9 mouse cellular contexts compared by ENCODE assay signal in the genomic region with DNA sequence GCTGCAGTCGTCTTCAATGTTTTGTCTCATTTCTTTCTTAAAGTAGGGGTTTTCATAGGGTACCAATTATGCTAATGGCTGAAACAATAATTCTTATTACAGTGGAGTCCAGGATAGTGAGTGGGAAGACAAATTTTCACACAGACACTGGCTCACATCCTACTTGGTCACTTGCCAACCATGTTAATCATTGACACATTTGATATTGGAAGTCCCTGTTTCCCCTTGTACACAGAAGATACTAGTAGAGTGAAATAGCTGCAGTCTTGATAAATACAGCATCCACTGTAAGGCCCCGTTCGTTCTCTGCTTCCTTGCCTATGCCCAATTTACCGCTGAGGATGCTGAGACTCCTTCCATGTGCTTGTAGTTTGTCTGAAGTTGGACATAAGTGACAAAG. TPM values are rescaled to one million over a fixed set of nuclear protein-coding genes. Genes with fewer than 3 reads are reported as not detected.
DNase-seq lines count a peak whose midpoint lies in the region; ATAC-seq and TF ChIP-seq lines count a peak whose summit lies in the region.
"Had no signal": no experiment of that assay in that cellular context is flagged by ENCODE, and none has a peak within 500 bp of the region (broad histone marks: within the 10 kb centered on the region; RNA-seq: fewer than 3 reads in every experiment).

No protein-coding gene starts in this region.

- no peaks in the 10 kb centered on the region for H3K27me3 ChIP-seq in heart, embryonic 14.5 days (ENCODE audit: control insufficient read depth, insufficient read depth, low read length)
- H3K27me3 ChIP-seq in intestine, postnatal 0 days (replicated peaks; ENCODE audit: control insufficient read depth, insufficient read depth, low read length) = no peaks in the 10 kb centered on the region
- no peaks in the 10 kb centered on the region for H3K27me3 ChIP-seq in lung, postnatal 0 days (replicated peaks; ENCODE audit: insufficient read depth, low read length)

- H3K27ac ChIP-seq in heart, embryonic 14.5 days (replicated peaks in 1 of 2; ENCODE audit: control insufficient read depth in 1 of 2, insufficient read depth in 1 of 2, low read depth in 2 of 2, low read length in 2 of 2) = peak overlapping the region; percentile 32 to 34; a peak in 3 of 4 replicates
- no peak overlapping the region for H3K27ac ChIP-seq in intestine, postnatal 0 days (ENCODE audit: low read depth, low read length)
- H3K27ac ChIP-seq in lung, postnatal 0 days (ENCODE audit: low read length) = peak overlapping the region; percentile 32; the same call in 1 of the 2 replicates

- H3K9me3 ChIP-seq in heart, embryonic 14.5 days (ENCODE audit: control insufficient read depth, low read length) = no peaks in the 10 kb centered on the region
- H3K9me3 ChIP-seq in intestine, postnatal 0 days (ENCODE audit: control insufficient read depth) = no peaks in the 10 kb centered on the region
- no peaks in the 10 kb centered on the region for H3K9me3 ChIP-seq in lung, postnatal 0 days (ENCODE audit: low read length)

- TF ChIP-seq EP300 in lung, postnatal 0 days (IDR thresholded peaks at IDR 0.05) = no peak

- no peak for ATAC-seq in heart, embryonic 14.5 days (ENCODE audit: insufficient number of reproducible peaks, insufficient read depth, low FRiP score, low read depth)
- ATAC-seq in intestine, postnatal 0 days = no peak
- no peak for ATAC-seq in lung, postnatal 0 days

- H3K9ac ChIP-seq in heart, embryonic 14.5 days (ENCODE audit: low read length) = peak overlapping the region; percentile 94
- H3K9ac ChIP-seq in intestine, postnatal 0 days (ENCODE audit: low read depth, low read length) = no peak overlapping the region
- H3K9ac ChIP-seq in lung, postnatal 0 days (replicated peaks; ENCODE audit: low read depth) = no peak overlapping the region; the same call in 1 of the 2 replicates

- peak; percentile 21 for DNase-seq in layer of hippocampus, adult 11-12 months (ENCODE audit: low spot score)
- no peak for DNase-seq in layer of hippocampus, postnatal 36 days
- DNase-seq in lung, postnatal 0 days (ENCODE audit: low spot score) = no peak
- no peak for DNase-seq in thymus, postnatal 10 days (ENCODE audit: low spot score in 2 of 2)
- no peak for DNase-seq in gastrocnemius, postnatal 36 days
- DNase-seq: right cerebral cortex, adult 18-20 months; thymus, adult 18-20 months had no signal

- peak overlapping the region; percentile 33 to 65; a peak in 3 of 4 replicates for H3K4me3 ChIP-seq in heart, embryonic 14.5 days (ENCODE audit: control insufficient read depth in 1 of 2, insufficient read depth in 1 of 2, low read depth in 1 of 2, low read length in 2 of 2)
- peak overlapping the region; percentile 14 for H3K4me3 ChIP-seq in intestine, postnatal 0 days (ENCODE audit: low read depth, low read length)
- H3K4me3 ChIP-seq in lung, postnatal 0 days (ENCODE audit: low read depth, low read length) = peak overlapping the region; percentile 53

- TF ChIP-seq CTCF in intestine, postnatal 0 days (IDR thresholded peaks at IDR 0.05; ENCODE audit: low read depth) = no peak
- no peak for TF ChIP-seq CTCF in lung, postnatal 0 days (IDR thresholded peaks at IDR 0.05)

- H3K36me3 ChIP-seq in heart, embryonic 14.5 days (ENCODE audit: control insufficient read depth, insufficient read depth, low read length) = peaks cover 21% of the 10 kb centered on the region
- H3K36me3 ChIP-seq in intestine, postnatal 0 days (ENCODE audit: control insufficient read depth, insufficient read depth) = no peaks in the 10 kb centered on the region
- H3K36me3 ChIP-seq in lung, postnatal 0 days (ENCODE audit: insufficient read depth, low read length) = no peaks in the 10 kb centered on the region

- peak overlapping the region; percentile 80 for H3K4me2 ChIP-seq in heart, embryonic 14.5 days (ENCODE audit: low read length)
- H3K4me2 ChIP-seq in intestine, postnatal 0 days (replicated peaks; ENCODE audit: low read depth) = peak overlapping the region; percentile 48
- H3K4me2 ChIP-seq in lung, postnatal 0 days (replicated peaks; ENCODE audit: low read depth, low read length) = peak overlapping the region; percentile 69

- 52% methylated on average over 4 of the region's 4 CpGs for WGBS in heart, embryonic 14.5 days
- WGBS in intestine, postnatal 0 days = 69% methylated on average over 4 of the region's 4 CpGs
- WGBS in lung, postnatal 0 days = 57% methylated on average over 4 of the region's 4 CpGs

- peaks cover 7 to 22% of the 10 kb centered on the region in 2 experiments for H3K4me1 ChIP-seq in heart, embryonic 14.5 days (ENCODE audit: control insufficient read depth in 2 of 2, insufficient read depth in 2 of 2, low read length in 2 of 2)
- 0 out of 2 replicates have a peak, but pooled peaks cover 5% of the 10 kb centered on the region for H3K4me1 ChIP-seq in intestine, postnatal 0 days (replicated peaks; ENCODE audit: control insufficient read depth, insufficient read depth, low read length)
- peaks cover 18% of the 10 kb centered on the region; the same call in 1 of the 2 replicates for H3K4me1 ChIP-seq in lung, postnatal 0 days (ENCODE audit: insufficient read depth, low read depth, low read length)

- intact Hi-C loops in gastrocnemius, postnatal 36 days (cut with DNase I) = no loop called here

RNA-seq across cellular contexts. Expression of a gene that starts 3.4 kb away (rescaled TPM):
- total RNA-seq in layer of hippocampus, postnatal 36 days (2021) = 1 to 10 TPM; 6.3 to 7.6 TPM
- 216 and 221 TPM in 2 replicates for polyA plus RNA-seq in heart, embryonic 14.5 days (2014; fragmentation: Nextera tagmentation; extraction: Ambion mirVana)
- polyA plus RNA-seq in intestine, postnatal 0 days (2015; fragmentation: Nextera tagmentation; extraction: Ambion mirVana) = 47.0 and 50.0 TPM in 2 replicates
- polyA plus RNA-seq in lung, postnatal 0 days (2015; fragmentation: Nextera tagmentation; extraction: Ambion mirVana) = 353 and 401 TPM in 2 replicates
- total RNA-seq in gastrocnemius, postnatal 36 days (2021) = 10 to 100 TPM; 34.7 to 35.9 TPM
